Mouse (Mus musculus) midbrain, embryonic 14.5 days (tissue): Measurements from ENCODE around the gene Gm340. TPM values are rescaled to one million over a fixed set of nuclear protein-coding genes. Genes with fewer than 3 reads are reported as not detected.

ENCODE experiments used
- ATAC-seq: fragments of 200-750 bp; cut with Nextera tagmentation; 2 replicates; pipeline ENCODE4 v1.8.0; 2017; ENCODE audit warnings: moderate number of reproducible peaks, moderate library complexity; ENCODE audit not compliant: low FRiP score, low TSS enrichment
- DNase-seq: peaks from one replicate; pipeline ENCODE4 v3.0.0-alpha.2; 2015
- H3K27ac ChIP-seq: fragments of 300-500 bp; sonication (generic); replicated peaks from 2 replicates; pipeline ENCODE4 v1.5.1; 2014; ENCODE audit warnings: mild to moderate bottlenecking, low read depth, low read length, moderate library complexity
- H3K27me3 ChIP-seq: fragments of 300-500 bp; sonication (generic); 2 replicates; pipeline ENCODE4 v1.6.1; 2014; ENCODE audit warnings: low read length, control low read depth, mixed read lengths; ENCODE audit not compliant: control insufficient read depth, insufficient read depth
- H3K36me3 ChIP-seq: fragments of 300-500 bp; sonication (generic); 2 replicates; pipeline ENCODE4 v1.6.1; 2014; ENCODE audit warnings: low read length, control low read depth; ENCODE audit not compliant: control insufficient read depth, insufficient read depth
- H3K4me1 ChIP-seq: fragments of 300-500 bp; sonication (generic); 2 replicates; pipeline ENCODE4 v1.6.1; 2014; ENCODE audit warnings: mild to moderate bottlenecking, antibody characterized with exemption, low read length, control low read depth; ENCODE audit not compliant: control insufficient read depth, insufficient read depth
- H3K4me2 ChIP-seq: fragments of 300-500 bp; sonication (generic); 2 replicates; pipeline ENCODE4 v1.6.1; 2014; ENCODE audit warnings: mild to moderate bottlenecking, low read length, moderate library complexity
- H3K4me3 ChIP-seq: fragments of 300-500 bp; sonication (generic); replicated peaks from 2 replicates; pipeline ENCODE4 v1.5.1; 2014; ENCODE audit warnings: low read depth, low read length
- H3K9ac ChIP-seq: fragments of 300-500 bp; sonication (generic); replicated peaks from 2 replicates; pipeline ENCODE4 v1.6.1; 2014; ENCODE audit warnings: mild to moderate bottlenecking, low read length, moderate library complexity
- H3K9me3 ChIP-seq: fragments of 300-500 bp; sonication (generic); 2 replicates; pipeline ENCODE4 v1.6.1; 2016; ENCODE audit warnings: low read length, control low read depth, mixed read lengths; ENCODE audit not compliant: control insufficient read depth
- WGBS: fragments of 180-500 bp; shearing (Covaris S2); extraction: QIAGEN DNeasy Blood & Tissue Kit; methylation state at CpG from one replicate; pipeline ENCODE4 v1.1.7; 2014; 5-methylcytosine and 5-hydroxymethylcytosine counted together
- polyA plus RNA-seq: library from polyadenylated mRNA; unstranded; fragments of >200 nt; fragmentation: Nextera tagmentation; extraction: Ambion mirVana; gene quantifications from 2 replicates; pipeline ENCODE4 v1.2.1, GENCODE M21; 2014

Gm340 gene
- polyA plus RNA-seq, 1 experiment from 2014 or later, result 5.1 TPM

GRCm38 (mm10) chr19:41600647-41601046, 18.5 kb downstream of the Gm340 start:
- H3K36me3 ChIP-seq, result peaks cover 7% of the 10 kb centered on the region; the same call in 1 of the 2 replicates
- H3K4me3 ChIP-seq, result no peak overlapping the region
- no peaks in the 10 kb centered on the region for H3K4me1 ChIP-seq
- no peak overlapping the region for H3K4me2 ChIP-seq
- no peak overlapping the region for H3K9ac ChIP-seq
- DNase-seq, result no peak
- H3K27ac ChIP-seq, result no peak overlapping the region
- no peaks in the 10 kb centered on the region for H3K9me3 ChIP-seq
- H3K27me3 ChIP-seq, result no peaks in the 10 kb centered on the region
- no peak for ATAC-seq
- 39% methylated on average over 11 of the region's 11 CpGs for WGBS

DNA sequence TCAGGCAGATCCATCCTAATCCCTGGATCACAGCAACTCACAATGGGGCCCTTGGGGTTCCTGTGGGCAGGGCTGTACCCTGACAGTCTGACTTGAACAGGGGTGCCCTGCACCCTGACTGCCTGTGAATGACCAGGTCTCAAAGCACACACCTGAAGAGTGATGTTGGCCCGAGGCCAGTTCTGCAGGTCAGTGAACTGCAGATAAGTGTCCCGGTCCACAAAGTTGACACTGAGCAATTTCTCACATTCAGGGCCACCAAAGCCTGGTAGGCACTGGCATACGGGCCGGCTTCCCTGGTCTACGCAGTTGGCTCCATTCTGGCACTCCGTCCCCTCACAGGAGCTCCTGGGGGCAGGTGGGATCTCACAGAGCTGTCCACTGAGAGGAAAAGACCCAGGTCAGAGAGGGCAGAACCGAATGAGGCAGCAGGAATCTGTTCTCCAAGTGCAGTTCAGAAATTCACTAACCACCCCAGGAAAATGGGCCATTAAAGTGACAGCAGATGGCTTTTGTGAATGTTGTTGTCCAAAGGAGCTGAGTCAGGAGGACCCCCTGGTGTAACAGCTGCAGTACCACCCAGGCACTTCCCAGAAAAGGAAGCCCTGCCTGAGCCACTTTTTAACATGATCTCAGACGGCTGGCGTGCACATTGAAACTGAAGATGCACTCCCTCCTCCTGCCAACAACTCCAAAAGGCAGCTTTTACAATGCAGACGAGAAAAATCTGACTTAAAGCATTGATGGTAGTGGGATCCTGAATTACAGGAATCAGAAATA, 24.2 kb downstream of the Gm340 start:
- DNase-seq (no peak), ATAC-seq (no peak)
- no peak overlapping the region for H3K27ac ChIP-seq
- H3K36me3 ChIP-seq, result peaks cover 7% of the 10 kb centered on the region; the same call in 1 of the 2 replicates
- no peaks in the 10 kb centered on the region for H3K4me1 ChIP-seq
- no peak overlapping the region for H3K4me2 ChIP-seq
- H3K27me3 ChIP-seq, result no peaks in the 10 kb centered on the region
- 86% methylated on average over 10 of the region's 10 CpGs for WGBS
- H3K9me3 ChIP-seq, result no peaks in the 10 kb centered on the region
- H3K9ac ChIP-seq, result no peak overlapping the region
- H3K4me3 ChIP-seq, result no peak overlapping the region

DNA sequence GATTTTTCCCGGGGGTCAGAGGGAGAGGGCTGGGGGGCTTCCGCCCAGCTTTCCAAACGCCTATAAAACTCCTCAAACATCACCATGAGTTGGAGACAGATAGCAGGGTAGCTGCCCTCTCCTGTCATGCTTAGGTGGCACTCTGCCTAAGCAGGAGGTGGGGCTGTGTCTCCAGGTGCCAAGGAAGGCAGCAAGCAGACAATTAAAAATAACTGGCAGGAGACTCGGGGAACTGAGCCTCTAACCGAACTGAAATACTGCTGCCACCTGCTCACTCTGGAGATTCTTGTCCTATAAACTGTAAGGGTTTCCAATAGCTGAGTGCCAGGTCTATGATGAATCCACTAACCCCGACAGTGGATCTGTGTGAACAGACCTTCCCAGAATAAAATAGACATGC, 29.5 kb downstream of the Gm340 start:
- DNase-seq, result no peak
- H3K36me3 ChIP-seq, result no peaks in the 10 kb centered on the region
- peaks cover 41% of the 10 kb centered on the region for H3K4me1 ChIP-seq
- no peak overlapping the region for H3K4me2 ChIP-seq
- no peak overlapping the region for H3K27ac ChIP-seq
- H3K9me3 ChIP-seq, result no peaks in the 10 kb centered on the region
- ATAC-seq, result no peak
- H3K9ac ChIP-seq, result no peak overlapping the region
- WGBS, result 80% methylated on average over 6 of the region's 6 CpGs
- H3K4me3 ChIP-seq, result no peak overlapping the region
- no peaks in the 10 kb centered on the region; the same call in 1 of the 2 replicates for H3K27me3 ChIP-seq

DNA sequence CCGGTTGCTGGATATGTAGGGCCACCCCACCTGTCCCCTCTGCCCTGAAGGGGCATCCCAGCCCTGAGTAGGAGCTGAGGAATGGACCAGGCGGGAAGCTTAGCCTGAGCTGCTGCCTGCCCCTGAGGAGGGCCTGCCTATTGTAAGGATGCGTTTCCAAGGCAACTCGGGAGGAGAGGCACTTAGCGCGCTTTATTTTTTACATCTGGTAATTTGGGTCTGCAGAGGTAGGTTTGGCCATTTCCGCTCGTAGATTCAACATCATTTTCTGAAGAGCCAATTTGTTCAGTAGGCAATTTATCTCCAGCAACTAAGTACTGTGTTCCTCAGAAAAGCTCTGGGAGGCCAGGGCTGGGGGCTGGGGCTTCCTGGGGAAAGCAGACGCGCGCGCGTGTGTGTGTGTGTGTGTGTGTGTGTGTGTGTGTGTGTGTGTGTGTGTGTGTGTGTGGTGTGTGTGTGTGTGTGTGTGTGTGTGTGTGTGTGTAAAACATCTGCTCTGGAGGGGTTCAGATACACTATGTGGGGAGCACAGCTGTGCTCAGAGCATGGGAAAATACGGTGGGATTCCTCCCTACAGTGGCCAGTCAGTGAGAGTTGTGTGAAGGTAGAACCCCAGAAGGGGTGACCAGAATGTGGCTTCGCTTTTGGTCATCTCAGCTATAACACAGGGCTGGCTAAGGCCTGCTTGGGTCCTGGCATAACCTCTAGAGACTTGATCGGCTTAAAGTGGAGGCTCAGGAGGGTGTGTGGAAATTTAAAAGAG, 31.3 kb downstream of the Gm340 start:
- Histone ChIP-seq H3K27ac (peak overlapping the region; percentile 63), H3K9ac (no peak overlapping the region), H3K4me1 (peaks cover 50% of the 10 kb centered on the region), H3K36me3 (no peaks in the 10 kb centered on the region; the same call in 1 of the 2 replicates), H3K4me3 (no peak overlapping the region), H3K4me2 (peak overlapping the region; percentile 37), H3K27me3 (no peaks in the 10 kb centered on the region; the same call in 1 of the 2 replicates), H3K9me3 (no peaks in the 10 kb centered on the region)
- 16% methylated on average over 16 of the region's 16 CpGs for WGBS
- peak; percentile 80 for DNase-seq
- ATAC-seq, result peak; percentile 31; the same call in 1 of the 2 replicates

DNA sequence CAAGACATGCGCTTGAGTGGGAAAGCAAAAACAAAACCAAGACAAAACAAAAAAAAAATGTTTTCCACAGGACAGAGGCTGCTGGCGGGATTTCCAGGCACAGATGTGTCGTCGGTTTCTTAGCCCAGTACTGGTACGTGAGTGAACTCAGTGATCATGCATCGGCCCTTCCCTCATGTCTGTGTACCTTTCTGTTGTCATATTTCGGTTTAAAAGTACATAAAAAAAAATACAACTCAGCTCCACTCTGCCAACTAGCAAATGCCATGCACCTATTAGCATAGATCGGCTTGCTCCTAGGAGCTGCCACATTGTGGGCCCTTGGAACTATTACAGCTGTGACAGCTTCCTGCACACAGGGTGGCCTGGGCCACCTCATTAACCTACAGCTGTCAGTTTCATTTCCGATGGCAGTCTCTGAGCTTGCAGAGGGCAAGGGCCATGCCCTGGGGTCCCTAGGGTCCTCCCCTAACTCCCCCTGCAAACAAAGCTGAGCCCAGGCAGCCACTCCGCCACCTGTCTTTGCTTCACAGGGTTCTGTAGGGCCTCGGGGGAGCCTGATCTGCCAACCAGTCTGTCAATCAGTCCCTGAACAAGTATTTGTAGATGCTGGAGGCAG, 33.5 kb downstream of the Gm340 start:
- Histone ChIP-seq H3K36me3 (no peaks in the 10 kb centered on the region; the same call in 1 of the 2 replicates), H3K27me3 (no peaks in the 10 kb centered on the region; the same call in 1 of the 2 replicates), H3K4me2 (no peak overlapping the region), H3K4me1 (peaks cover 50% of the 10 kb centered on the region), H3K4me3 (no peak overlapping the region), H3K9me3 (no peaks in the 10 kb centered on the region), H3K27ac (no peak overlapping the region), H3K9ac (no peak overlapping the region)
- DNase-seq (peak; percentile 62), ATAC-seq (peak; percentile 35; the same call in 1 of the 2 replicates)
- 44% methylated on average over 11 of the region's 11 CpGs for WGBS

DNA sequence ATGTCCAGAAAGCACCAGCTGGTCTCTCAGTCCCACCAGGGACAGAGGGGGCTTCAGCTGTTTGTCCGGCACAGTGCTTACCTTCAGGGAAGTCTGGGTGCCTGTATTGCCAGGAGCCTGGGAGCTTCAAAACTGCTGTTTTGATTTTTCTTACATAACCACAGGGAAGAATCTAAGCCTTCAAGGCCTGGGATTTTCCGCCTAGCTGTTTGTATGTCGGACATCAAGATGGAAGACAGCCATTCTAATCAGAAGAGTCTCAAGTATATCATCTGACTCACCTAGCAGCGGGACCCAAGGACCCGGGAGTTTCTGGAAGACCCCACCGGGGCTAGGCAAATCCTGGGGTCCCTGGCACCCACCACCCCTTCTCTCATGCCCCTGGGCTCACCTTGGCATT, 34.1 kb downstream of the Gm340 start:
- ATAC-seq, result no peak
- 71% methylated on average over 6 of the region's 6 CpGs for WGBS
- Histone ChIP-seq H3K36me3 (no peaks in the 10 kb centered on the region; the same call in 1 of the 2 replicates), H3K4me2 (no peak overlapping the region), H3K9ac (no peak overlapping the region), H3K4me3 (no peak overlapping the region), H3K27ac (no peak overlapping the region), H3K4me1 (peaks cover 50% of the 10 kb centered on the region), H3K9me3 (no peaks in the 10 kb centered on the region), H3K27me3 (no peaks in the 10 kb centered on the region; the same call in 1 of the 2 replicates)
- no peak for DNase-seq

DNA sequence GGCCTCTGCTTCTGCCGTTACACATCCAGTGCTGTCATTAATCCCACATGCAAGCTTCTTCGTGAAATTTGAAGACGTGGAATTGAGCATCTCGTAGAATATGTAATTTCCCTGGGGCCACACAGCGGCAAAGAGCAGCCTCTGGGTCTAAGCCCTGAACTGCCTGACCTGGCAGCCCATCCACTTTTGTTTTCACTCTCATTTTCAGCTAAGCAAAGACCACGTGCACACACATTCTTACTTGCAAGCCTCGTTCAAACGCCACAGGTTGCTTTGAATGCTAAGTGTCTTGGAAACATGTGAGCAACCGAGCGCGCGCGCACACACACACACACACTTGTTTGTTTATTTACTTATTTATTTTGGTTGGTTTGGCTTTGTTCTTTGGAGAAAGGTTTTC, 34.9 kb downstream of the Gm340 start:
- H3K4me1 ChIP-seq, result peaks cover 50% of the 10 kb centered on the region
- DNase-seq, result no peak
- no peaks in the 10 kb centered on the region; the same call in 1 of the 2 replicates for H3K36me3 ChIP-seq
- no peak for ATAC-seq
- H3K4me3 ChIP-seq, result no peak overlapping the region
- no peak overlapping the region for H3K27ac ChIP-seq
- H3K4me2 ChIP-seq, result no peak overlapping the region
- no peaks in the 10 kb centered on the region for H3K9me3 ChIP-seq
- no peak overlapping the region for H3K9ac ChIP-seq
- 64% methylated on average over 13 of the region's 13 CpGs for WGBS
- H3K27me3 ChIP-seq, result no peaks in the 10 kb centered on the region; the same call in 1 of the 2 replicates

GRCm38 (mm10) chr19:41618153-41618657, 36.0 kb downstream of the Gm340 start:
- peak; percentile 49 for DNase-seq
- Histone ChIP-seq H3K27me3 (no peaks in the 10 kb centered on the region; the same call in 1 of the 2 replicates), H3K36me3 (no peaks in the 10 kb centered on the region; the same call in 1 of the 2 replicates), H3K4me1 (peaks cover 42% of the 10 kb centered on the region), H3K4me2 (no peak overlapping the region), H3K4me3 (no peak overlapping the region), H3K9me3 (no peaks in the 10 kb centered on the region), H3K9ac (no peak overlapping the region), H3K27ac (no peak overlapping the region)
- WGBS, result 55% methylated on average over 6 of the region's 6 CpGs
- no peak for ATAC-seq
